Mouse (Mus musculus) olfactory bulb, adult 2 months (tissue): Measurements from ENCODE around the gene Sumo3. TPM values are rescaled to one million over a fixed set of nuclear protein-coding genes. Genes with fewer than 3 reads are reported as not detected.
A peak's percentile ranks its signal among the peaks of the same experiment; 100 is the strongest.

ENCODE experiments used
- H3K27ac ChIP-seq: fragments of 200-500 bp; 2 replicates; pipeline ENCODE4 v1.5.1; 2012; ENCODE audit warnings: low read depth, low read length; ENCODE audit not compliant: insufficient read depth
- H3K4me1 ChIP-seq: fragments of 200-500 bp; 2 replicates; pipeline ENCODE4 v1.6.1; 2012; ENCODE audit warnings: low read length; ENCODE audit not compliant: control insufficient read depth, insufficient read depth
- H3K4me3 ChIP-seq: fragments of 200-500 bp; 2 replicates; pipeline ENCODE4 v1.5.1; 2012; ENCODE audit warnings: mild to moderate bottlenecking, low read depth, low read length, moderate library complexity; ENCODE audit not compliant: insufficient read depth
- CTCF ChIP-seq: fragments of 200-500 bp; IDR thresholded peaks from 2 replicates; pipeline ENCODE4 v1.5.1; 2012; ENCODE audit warnings: low read depth, mild to moderate bottlenecking, low read length, moderate library complexity; ENCODE audit not compliant: insufficient read depth
- POLR2A ChIP-seq: fragments of 200-500 bp; IDR thresholded peaks from 2 replicates; pipeline ENCODE4 v1.6.1; 2012; ENCODE audit warnings: mild to moderate bottlenecking, low read depth, low read length, moderate library complexity; ENCODE audit not compliant: insufficient read depth
- WGBS: fragments of 180-500 bp; shearing (Covaris S2); methylation state at CpG from one replicate; pipeline ENCODE4 v1.1.7; 2018; 5-methylcytosine and 5-hydroxymethylcytosine counted together
- polyA plus RNA-seq: library from polyadenylated mRNA; stranded (reverse); fragments of >200 nt; gene quantifications from 2 replicates; pipeline ENCODE4 v1.2.4, GENCODE M21; 2012; ENCODE audit warnings: low replicate concordance; ENCODE audit not compliant: missing spikeins, insufficient read depth, insufficient read length

The Sumo3 gene
- polyA plus RNA-seq, 1 experiment, result not detected

DNA sequence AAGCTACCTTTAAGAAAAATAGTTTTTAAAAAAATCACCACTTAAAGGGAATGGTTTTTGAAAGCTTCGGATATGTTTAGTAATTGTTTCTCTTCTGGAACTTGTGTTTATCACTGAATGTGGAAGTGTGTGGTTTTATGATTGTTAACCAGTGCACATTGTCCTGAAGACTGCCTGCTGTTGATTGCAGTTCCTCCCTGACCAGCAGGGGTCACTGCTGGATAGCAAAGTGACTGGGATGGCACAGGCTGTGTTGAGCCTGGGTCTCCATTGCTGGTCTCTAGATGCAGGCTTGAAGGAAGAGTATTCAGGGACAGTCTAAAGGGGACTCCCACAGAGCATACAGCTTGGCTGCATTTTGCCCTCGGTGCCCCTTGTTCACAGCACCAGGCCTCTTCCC lies 21.6 kb downstream of the Sumo3 start:
- Histone ChIP-seq H3K4me1 (peaks cover 18% of the 10 kb centered on the region), H3K27ac (no peak overlapping the region), H3K4me3 (no peak overlapping the region)
- TF ChIP-seq POLR2A, result no peak
- TF ChIP-seq CTCF, result peak; percentile 79
- 18% methylated on average over 2 of the region's 2 CpGs for WGBS

DNA sequence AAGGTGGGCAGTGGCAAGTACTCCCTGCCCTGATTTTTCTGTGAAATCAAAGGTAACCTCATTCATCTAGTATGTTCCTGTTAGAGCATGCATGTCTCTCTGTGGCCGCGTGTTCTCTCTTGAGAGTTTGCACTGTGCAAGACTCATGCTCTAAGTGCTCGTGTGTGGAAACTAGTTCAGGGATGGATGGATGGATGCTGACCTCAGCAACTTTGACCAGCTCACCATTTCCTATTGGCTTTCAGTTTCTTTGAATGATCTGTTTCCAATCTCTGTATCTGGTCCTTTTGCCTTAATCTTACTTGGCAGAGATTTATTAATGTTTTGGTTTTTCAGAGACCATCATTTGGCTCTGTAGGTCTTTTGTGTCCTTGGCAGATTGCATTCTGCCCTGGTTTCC lies 23.3 kb downstream of the Sumo3 start:
- Histone ChIP-seq H3K27ac (no peak overlapping the region), H3K4me3 (no peak overlapping the region), H3K4me1 (peaks cover 12% of the 10 kb centered on the region)
- TF ChIP-seq CTCF (no peak), POLR2A (no peak)
- 91% methylated on average over 3 of the region's 3 CpGs for WGBS

DNA sequence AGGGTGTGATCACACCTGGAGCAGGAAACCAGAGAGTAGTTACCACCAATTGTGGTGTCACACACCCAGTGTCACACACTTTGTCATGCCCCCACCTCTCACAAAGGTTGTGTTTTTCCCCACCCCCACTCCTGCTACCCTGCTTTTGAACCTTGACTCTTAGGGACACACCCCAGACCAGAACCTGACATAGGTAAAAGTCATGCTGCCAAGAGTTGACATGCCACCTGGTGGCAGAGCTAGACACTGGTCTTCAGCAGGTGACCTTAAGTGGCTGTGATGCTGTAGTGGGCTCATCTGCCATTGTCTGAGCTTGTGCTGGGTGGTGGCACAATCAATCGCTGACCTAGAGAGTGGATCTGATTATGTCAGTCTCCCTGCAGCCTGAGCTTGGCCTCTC lies 24.1 kb downstream of the Sumo3 start:
- Histone ChIP-seq H3K4me1 (peaks cover 8% of the 10 kb centered on the region), H3K27ac (no peak overlapping the region), H3K4me3 (no peak overlapping the region)
- 89% methylated on average over 1 of the region's 1 CpGs for WGBS
- no peak for TF ChIP-seq POLR2A

DNA sequence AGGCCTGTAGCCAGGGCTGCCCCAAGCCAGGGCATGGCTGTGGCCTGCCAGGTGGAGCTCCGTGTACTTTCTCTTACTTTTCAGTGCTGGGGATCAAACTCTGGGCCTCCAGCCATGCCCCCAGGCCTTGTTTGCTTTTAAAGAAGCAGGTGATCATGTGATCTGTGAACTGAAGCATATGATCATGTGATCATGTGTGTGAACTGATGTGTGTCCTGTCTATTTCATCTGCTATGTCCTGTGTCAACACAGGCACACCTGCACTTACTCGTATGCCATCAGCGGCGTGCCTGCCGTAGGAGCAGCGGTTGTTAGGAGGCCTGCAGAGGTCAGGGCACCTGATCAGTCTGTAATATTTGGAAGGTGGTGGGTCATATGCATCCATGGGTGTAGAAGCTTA lies 28.1 kb downstream of the Sumo3 start:
- peaks cover 8% of the 10 kb centered on the region; the same call in 1 of the 2 replicates for H3K4me1 ChIP-seq
- no peak overlapping the region for H3K4me3 ChIP-seq
- WGBS, result 82% methylated on average over 6 of the region's 6 CpGs
- no peak for TF ChIP-seq POLR2A
- no peak overlapping the region for H3K27ac ChIP-seq

DNA sequence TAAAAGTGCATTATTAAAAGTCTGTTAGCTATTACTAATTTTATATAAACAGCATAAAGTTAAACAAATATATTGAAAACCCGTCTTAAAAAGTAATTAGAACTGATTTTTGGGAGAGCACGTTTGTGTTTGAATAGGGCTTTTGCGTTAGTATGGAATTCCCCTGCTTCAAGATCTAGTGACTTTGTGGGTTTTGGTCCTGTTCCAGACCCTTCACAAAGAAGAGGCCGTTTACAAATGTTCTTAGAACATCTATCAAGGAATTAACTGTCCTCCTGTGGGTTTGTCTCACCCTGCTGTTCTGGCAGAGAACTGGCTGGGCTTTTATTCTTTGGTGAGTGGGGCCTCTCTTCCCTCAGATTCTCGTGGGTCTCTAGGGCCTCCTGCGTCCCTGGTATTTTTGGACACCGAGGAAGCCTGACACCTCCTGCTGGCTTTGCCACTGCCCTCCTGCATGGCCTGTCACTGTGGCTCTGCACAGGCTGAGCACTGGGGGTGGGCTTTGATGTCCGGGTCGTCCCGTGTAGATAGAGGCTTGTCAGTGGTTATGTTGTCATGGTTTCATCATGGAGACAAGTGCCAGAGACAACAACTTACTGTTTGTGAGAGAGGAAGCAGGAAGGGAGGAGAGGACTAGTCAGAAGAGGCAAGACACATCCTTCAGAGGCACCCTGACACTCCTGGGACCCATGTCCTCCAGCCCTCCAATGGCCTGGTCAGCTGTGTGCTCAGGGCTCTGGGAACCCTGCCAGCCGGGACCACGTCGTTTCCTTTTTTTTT lies 28.7 kb downstream of the Sumo3 start:
- Histone ChIP-seq H3K4me3 (no peak overlapping the region), H3K27ac (no peak overlapping the region)
- WGBS, result 41% methylated on average over 13 of the region's 13 CpGs

DNA sequence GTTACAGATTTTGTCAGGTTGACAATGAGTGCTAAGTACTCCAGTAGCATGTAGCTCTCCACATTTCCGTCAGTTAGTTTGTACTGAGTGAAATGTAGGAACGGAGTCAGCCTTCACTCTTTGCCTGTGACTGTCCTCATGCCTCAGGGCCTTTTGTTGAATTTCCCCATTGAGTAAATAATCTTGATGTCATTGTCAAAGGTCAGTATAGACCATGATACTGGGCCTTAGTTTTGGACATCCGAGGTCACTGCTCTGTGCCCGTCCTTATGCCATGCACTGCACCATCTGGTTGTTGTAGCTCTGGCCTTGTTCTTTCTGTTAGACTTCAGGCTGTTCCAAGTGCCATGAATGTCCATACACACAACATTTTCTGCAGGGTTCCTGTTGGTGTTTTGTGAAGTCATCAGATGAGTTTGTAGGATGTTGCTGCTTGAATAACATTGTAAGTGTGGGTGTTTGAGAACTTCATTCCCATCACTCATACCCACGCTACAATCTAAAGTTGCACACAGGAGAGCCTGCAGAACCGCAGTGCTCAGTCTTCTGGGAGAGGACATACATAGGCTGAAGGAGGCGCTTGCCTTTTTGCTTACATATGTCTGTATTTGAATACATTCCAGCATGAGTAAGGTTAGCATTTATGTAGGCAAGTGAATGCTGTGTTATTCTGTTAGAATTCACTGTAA lies 30.5 kb downstream of the Sumo3 start:
- no peak overlapping the region for H3K4me3 ChIP-seq
- H3K4me1 ChIP-seq, result peaks cover 9% of the 10 kb centered on the region; the same call in 1 of the 2 replicates
- H3K27ac ChIP-seq, result no peak overlapping the region
- 90% methylated on average over 7 of the region's 7 CpGs for WGBS
- TF ChIP-seq POLR2A (no peak), CTCF (no peak)

More for the DNA sequence above, 28.7 kb downstream of the Sumo3 start:
- H3K4me1 ChIP-seq, result peaks cover 9% of the 10 kb centered on the region; the same call in 1 of the 2 replicates
- TF ChIP-seq POLR2A, result no peak
- TF ChIP-seq CTCF, result no peak

DNA sequence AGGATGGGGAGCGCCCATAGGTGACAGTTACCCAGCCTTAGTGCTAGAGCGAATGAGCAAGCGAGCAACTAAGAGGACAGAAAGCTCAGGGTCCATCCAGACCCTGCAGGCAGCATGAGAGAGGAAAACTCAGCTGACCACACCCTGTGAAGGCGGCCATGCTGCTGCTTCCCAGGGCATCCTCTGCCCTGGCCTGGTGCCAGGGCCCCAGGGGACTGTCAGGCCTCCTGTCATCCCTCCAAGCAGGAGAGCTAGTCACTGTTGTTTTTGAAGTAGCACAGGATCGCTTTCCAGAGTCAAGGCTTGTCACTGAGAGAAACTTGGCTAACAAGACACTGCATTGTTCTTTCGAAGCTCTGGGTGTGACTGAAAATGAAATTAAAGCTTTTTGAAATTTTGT lies 33.1 kb downstream of the Sumo3 start:
- no peak overlapping the region for H3K27ac ChIP-seq
- 75% methylated on average over 6 of the region's 6 CpGs for WGBS
- H3K4me3 ChIP-seq, result no peak overlapping the region
- TF ChIP-seq CTCF (no peak), POLR2A (no peak)
- peaks cover 9% of the 10 kb centered on the region; the same call in 1 of the 2 replicates for H3K4me1 ChIP-seq

DNA sequence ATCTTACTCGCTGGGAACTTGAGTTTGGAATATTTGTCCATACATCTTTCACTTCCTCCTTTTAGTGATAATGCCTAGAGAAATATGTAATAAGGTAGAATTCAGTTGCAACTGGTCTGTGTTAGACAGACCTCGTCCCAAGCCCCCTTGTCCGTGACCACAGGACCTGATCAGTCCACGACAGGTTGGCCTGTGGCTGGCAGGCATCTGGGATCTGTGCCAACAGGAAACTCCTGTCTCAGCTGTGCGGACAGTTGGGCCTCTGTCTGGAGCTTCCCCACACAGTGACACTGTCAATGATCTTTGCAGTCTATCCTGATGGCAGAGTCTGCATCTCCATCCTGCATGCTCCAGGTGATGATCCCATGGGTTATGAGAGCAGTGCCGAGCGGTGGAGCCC lies 37.3 kb downstream of the Sumo3 start:
- Histone ChIP-seq H3K4me3 (no peak overlapping the region), H3K4me1 (peaks cover 4% of the 10 kb centered on the region; the same call in 1 of the 2 replicates), H3K27ac (no peak overlapping the region)
- no peak for TF ChIP-seq CTCF
- no peak for TF ChIP-seq POLR2A
- WGBS, result 76% methylated on average over 7 of the region's 7 CpGs

DNA sequence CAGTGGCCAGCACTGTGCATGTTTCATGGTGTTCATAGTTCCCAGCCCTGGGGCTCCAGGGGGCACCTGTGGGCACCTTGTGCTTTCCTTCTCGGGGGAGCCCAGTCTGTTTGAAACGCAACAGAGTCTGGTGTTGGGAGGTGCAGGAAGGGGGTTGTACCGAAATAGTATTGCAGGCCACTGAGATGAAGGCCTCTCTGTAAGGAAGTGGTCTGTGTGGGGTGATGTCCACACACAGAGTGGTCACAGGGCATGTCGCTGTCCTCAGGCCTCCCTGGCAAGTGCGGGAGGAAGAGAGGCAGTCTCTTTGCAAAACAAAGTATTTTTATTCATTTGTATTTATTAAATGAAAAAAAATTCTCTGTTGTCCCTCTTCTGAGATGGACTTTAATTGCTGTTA lies 39.7 kb downstream of the Sumo3 start:
- no peak overlapping the region for H3K4me3 ChIP-seq
- peaks cover 13% of the 10 kb centered on the region for H3K4me1 ChIP-seq
- TF ChIP-seq POLR2A (no peak), CTCF (no peak; the same call in 1 of the 2 replicates)
- 90% methylated on average over 5 of the region's 5 CpGs for WGBS
- H3K27ac ChIP-seq, result no peak overlapping the region

DNA sequence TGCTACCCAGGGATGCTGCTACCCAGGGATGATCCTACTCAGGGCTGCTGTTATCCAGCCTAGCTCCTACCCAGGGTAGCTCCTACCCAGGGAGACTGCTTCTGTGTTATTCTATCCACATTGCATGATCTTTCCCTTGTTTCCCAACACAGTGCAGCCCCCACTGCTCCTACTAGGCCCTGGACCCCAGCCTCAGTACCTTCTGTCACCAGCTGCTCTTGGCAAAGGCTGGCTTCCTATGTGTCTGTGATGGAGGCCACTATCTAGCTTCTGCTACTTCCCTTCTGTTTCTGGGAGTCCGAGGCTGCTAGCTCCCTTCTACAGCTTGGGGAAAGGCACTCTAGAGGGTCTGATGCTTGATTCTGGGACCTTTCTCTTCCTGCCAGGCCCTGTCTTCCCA lies 41.6 kb downstream of the Sumo3 start:
- H3K27ac ChIP-seq, result no peak overlapping the region

More for the DNA sequence above, 41.6 kb downstream of the Sumo3 start:
- no peak overlapping the region for H3K4me3 ChIP-seq
- 86% methylated on average over 1 of the region's 1 CpGs for WGBS
- peaks cover 13% of the 10 kb centered on the region for H3K4me1 ChIP-seq
- TF ChIP-seq CTCF, result no peak
- TF ChIP-seq POLR2A, result no peak
